Mouse (Mus musculus) spleen, postnatal 36 days (tissue): ENCODE data around the gene Camk1g.
A peak's percentile ranks its signal among the peaks of the same experiment; 100 is the strongest.

Source experiments
- DNase-seq, 2 experiments: peaks; one replicate each; pipeline ENCODE4 v3.0.0; 2022; ENCODE audit warnings: low spot score in 2 of 2, mixed read lengths in 1 of 2

The Camk1g gene

GRCm38 (mm10) chr1:193370096-193370495, at the start of gene Camk1g:
TSS of gene Camk1g (minus strand) at chr1:193370298.
- DNase-seq: peak; percentile 8 to 11

- DNase-seq: no peak
Observed at GRCm38 (mm10) chr1:193419168-193419567, 49.1 kb upstream of the Camk1g start.

GRCm38 (mm10) chr1:193418656-193419055, 48.6 kb upstream of the Camk1g start:
- no peak for DNase-seq

GRCm38 (mm10) chr1:193414067-193414466, 44.0 kb upstream of the Camk1g start:
- no peak for DNase-seq

- DNase-seq: no peak
Observed at GRCm38 (mm10) chr1:193413368-193414000, 43.4 kb upstream of the Camk1g start.

GRCm38 (mm10) chr1:193407487-193407886, 37.4 kb upstream of the Camk1g start:
- DNase-seq: no peak

GRCm38 (mm10) chr1:193406059-193406642, 36.1 kb upstream of the Camk1g start:
- no peak for DNase-seq

- no peak for DNase-seq
Observed at GRCm38 (mm10) chr1:193401695-193402094, 31.6 kb upstream of the Camk1g start.

GRCm38 (mm10) chr1:193400348-193400747, 30.2 kb upstream of the Camk1g start:
- DNase-seq: no peak

GRCm38 (mm10) chr1:193398728-193399437, 28.8 kb upstream of the Camk1g start:
- DNase-seq: no peak

GRCm38 (mm10) chr1:193397109-193397508, 27.0 kb upstream of the Camk1g start:
- DNase-seq: no peak

GRCm38 (mm10) chr1:193392266-193392665, 22.2 kb upstream of the Camk1g start:
- DNase-seq: no peak

- no peak for DNase-seq
Observed at GRCm38 (mm10) chr1:193390004-193390403, 19.9 kb upstream of the Camk1g start.

- no peak for DNase-seq
Observed at GRCm38 (mm10) chr1:193389505-193389904, 19.4 kb upstream of the Camk1g start.

- no peak for DNase-seq
Observed at GRCm38 (mm10) chr1:193387241-193387640, 17.1 kb upstream of the Camk1g start.

- DNase-seq: peak; percentile 18 to 35
Observed at GRCm38 (mm10) chr1:193386136-193386535, 16.0 kb upstream of the Camk1g start.

GRCm38 (mm10) chr1:193382841-193383462, 12.9 kb upstream of the Camk1g start:
- peak; percentile 9 to 23 for DNase-seq

- peak; percentile 8 to 11 for DNase-seq
Observed at GRCm38 (mm10) chr1:193382435-193382834, 12.3 kb upstream of the Camk1g start.

GRCm38 (mm10) chr1:193381597-193382404, 11.7 kb upstream of the Camk1g start:
- DNase-seq: no peak

- DNase-seq: no peak
Observed at GRCm38 (mm10) chr1:193380877-193381276, 10.8 kb upstream of the Camk1g start.

- no peak for DNase-seq
Observed at GRCm38 (mm10) chr1:193379634-193380033, 9.5 kb upstream of the Camk1g start.
